Mouse (Mus musculus) C2C12 (cell line): ENCODE data around the gene Eef1akmt2. TPM values are rescaled to one million over a fixed set of nuclear protein-coding genes. Genes with fewer than 3 reads are reported as not detected.
A peak's percentile ranks its signal among the peaks of the same experiment; 100 is the strongest.

Experiments used
- H3K27me3 ChIP-seq: one replicate; pipeline ENCODE4 v1.6.1; 2011; ENCODE audit not compliant: control insufficient read depth, insufficient read depth, insufficient read length
- H3K36me3 ChIP-seq: one replicate; pipeline ENCODE4 v1.6.1; 2011; ENCODE audit not compliant: control insufficient read depth, insufficient read depth
- H3K4me3 ChIP-seq: one replicate; pipeline ENCODE4 v1.5.1; 2011; ENCODE audit warnings: mild to moderate bottlenecking, control low read depth; ENCODE audit not compliant: poor library complexity, insufficient read depth, severe bottlenecking
- H3K79me2 ChIP-seq: one replicate; pipeline ENCODE4 v1.6.1; 2011; ENCODE audit not compliant: control insufficient read depth, insufficient read depth
- H3K79me3 ChIP-seq: one replicate; pipeline ENCODE4 v1.6.1; 2011; ENCODE audit warnings: low read depth, control low read depth
- H3ac ChIP-seq: one replicate; pipeline ENCODE3; 2011; ENCODE audit warnings: low read depth; ENCODE audit not compliant: control insufficient read depth, insufficient read length
- CEBPB ChIP-seq: IDR thresholded peaks from one replicate; pipeline ENCODE4 v1.6.1; 2011; ENCODE audit warnings: low read depth, mild to moderate bottlenecking, control low read depth, moderate library complexity
- CTCF ChIP-seq: IDR thresholded peaks from one replicate; pipeline ENCODE4 v1.5.1; 2011; ENCODE audit not compliant: control insufficient read depth, insufficient read depth, insufficient read length
- FOSL1 ChIP-seq: IDR thresholded peaks from one replicate; pipeline ENCODE4 v1.8.0; 2011; ENCODE audit warnings: mild to moderate bottlenecking, low read length; ENCODE audit not compliant: poor library complexity, insufficient read depth, severe bottlenecking
- MAX ChIP-seq: IDR thresholded peaks from one replicate; pipeline ENCODE4 v1.6.1; 2011; ENCODE audit warnings: mild to moderate bottlenecking, control low read depth
- MYOD1 ChIP-seq: IDR thresholded peaks from one replicate; pipeline ENCODE4 v1.6.1; 2011; ENCODE audit warnings: low read depth; ENCODE audit not compliant: control insufficient read depth, insufficient read length
- MYOG ChIP-seq: IDR thresholded peaks from one replicate; pipeline ENCODE4 v1.6.1; 2011; ENCODE audit not compliant: control insufficient read depth, insufficient read length; ENCODE audit errors: extremely low read depth
- USF1 ChIP-seq: IDR thresholded peaks from one replicate; pipeline ENCODE4 v1.6.1; 2011; ENCODE audit warnings: low read depth, mild to moderate bottlenecking, control low read depth, moderate library complexity
- polyA plus RNA-seq: library from polyadenylated mRNA; unstranded; fragments of >200 nt; fragmentation: generic; extraction: Trizol; gene quantifications from one replicate; pipeline ENCODE4 v1.2.1, GENCODE M21; 2012; ENCODE audit warnings: missing spikeins

Eef1akmt2 gene
- polyA plus RNA-seq, 1 experiment: 17.1 TPM

DNA sequence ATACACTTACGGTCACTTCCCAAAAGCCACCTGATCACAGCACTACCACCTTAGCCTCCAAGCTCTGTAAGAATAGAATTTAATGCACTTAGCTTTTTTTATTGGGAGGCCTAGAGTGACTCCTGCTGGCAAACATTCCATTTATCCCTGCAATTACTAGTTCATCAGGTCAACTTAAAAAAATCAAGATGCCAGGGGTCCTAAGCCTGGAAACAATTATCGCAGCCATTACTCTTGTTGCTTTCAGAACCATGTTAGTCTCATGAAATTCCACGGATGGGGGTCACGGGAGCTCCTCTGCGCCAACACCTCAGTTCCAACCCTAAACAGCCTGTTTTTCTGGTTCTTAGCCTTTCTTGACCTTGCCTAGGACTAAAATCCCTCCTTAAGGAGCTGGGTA lies 37.4 kb downstream of the Eef1akmt2 start:
- H3K4me3 ChIP-seq: no peak overlapping the region
- TF ChIP-seq MYOD1 (no peak), MYOG (no peak), CEBPB (no peak), USF1 (no peak), CTCF (no peak), FOSL1 (no peak), MAX (no peak)

DNA sequence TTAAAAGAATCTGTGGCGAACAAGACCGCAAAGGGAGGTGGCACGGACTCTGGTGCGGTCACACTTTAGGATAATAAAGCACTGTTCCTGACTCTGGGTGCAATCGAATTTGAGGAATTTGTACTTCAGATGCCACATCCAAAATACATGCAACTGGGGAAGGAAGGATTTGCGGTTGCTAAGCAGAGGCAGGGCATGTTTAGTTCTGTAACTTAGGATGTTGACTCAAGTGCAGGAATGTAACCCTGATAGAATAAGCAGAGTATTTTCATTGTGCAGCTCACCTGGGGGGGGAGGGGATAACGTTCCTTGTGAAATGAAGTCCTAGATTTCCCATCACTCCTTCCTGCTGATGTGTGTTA lies 38.4 kb downstream of the Eef1akmt2 start:
- no peak for TF ChIP-seq MYOG
- TF ChIP-seq MYOD1: no peak
- TF ChIP-seq CEBPB: no peak
- no peak for TF ChIP-seq USF1
- TF ChIP-seq CTCF: no peak
- no peak for TF ChIP-seq FOSL1
- no peak for TF ChIP-seq MAX
- peak overlapping the region; percentile 32 for H3K4me3 ChIP-seq
- no peaks in the 10 kb centered on the region for H3K79me2 ChIP-seq
- H3K79me3 ChIP-seq: no peaks in the 10 kb centered on the region
- no peaks in the 10 kb centered on the region for H3K36me3 ChIP-seq
- H3ac ChIP-seq: peak overlapping the region; percentile 69
- no peaks in the 10 kb centered on the region for H3K27me3 ChIP-seq

More for the DNA sequence above, 37.4 kb downstream of the Eef1akmt2 start:
- Histone ChIP-seq H3K79me3 (no peaks in the 10 kb centered on the region), H3K79me2 (no peaks in the 10 kb centered on the region), H3ac (no peak overlapping the region), H3K36me3 (no peaks in the 10 kb centered on the region), H3K27me3 (no peaks in the 10 kb centered on the region)

- no peak for TF ChIP-seq FOSL1
- TF ChIP-seq CTCF: peak; percentile 55
- TF ChIP-seq MYOG: no peak
- TF ChIP-seq MYOD1: no peak
- no peak for TF ChIP-seq USF1
- peak; percentile 43 for TF ChIP-seq MAX
- no peak for TF ChIP-seq CEBPB
Measured at GRCm38 (mm10) chr7:132813416-132814088, 38.9 kb downstream of the Eef1akmt2 start, which contains the start of gene Fam53b. Fam53b (minus strand) TSS chr7:132813886.

DNA sequence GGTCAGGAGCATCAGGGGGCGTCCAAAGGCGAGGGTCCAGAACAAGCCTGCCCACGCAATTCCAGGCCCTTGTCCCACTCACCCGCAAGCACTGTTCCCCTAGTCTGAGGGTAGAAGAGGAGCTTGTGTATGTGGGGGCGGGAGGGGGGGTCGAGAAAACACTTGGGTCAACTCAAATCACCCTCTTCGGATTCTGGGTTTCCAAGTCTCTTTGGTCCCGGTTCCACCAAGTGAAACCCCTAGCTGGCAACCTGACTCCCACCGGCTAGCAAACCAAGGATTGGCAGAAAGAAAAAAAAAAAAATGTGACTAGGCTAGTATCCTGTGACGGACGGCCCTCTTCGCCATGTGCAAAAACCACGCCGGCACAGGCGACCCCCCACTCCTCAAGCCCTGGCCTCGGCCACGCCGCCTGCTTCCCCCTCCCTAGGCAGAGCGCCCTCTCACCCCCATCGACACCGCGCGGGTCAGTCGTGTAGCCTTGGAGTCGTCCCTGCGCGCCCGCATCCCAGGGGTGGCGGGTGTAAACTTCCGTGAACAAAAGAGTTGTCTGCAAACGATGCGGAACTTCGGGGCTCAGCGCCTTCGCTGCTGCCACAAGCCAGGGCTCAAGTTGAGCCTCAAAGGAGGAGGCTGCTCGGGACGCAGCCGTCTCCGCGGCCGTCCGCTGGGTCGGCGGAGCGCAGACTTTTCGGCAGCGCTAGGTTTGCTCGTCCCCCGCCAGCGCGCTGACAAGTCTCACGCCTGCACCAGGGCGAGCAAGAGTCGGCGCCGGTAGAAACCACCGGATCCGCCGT lies 39.7 kb downstream of the Eef1akmt2 start:
- Histone ChIP-seq H3K36me3 (no peaks in the 10 kb centered on the region), H3K27me3 (no peaks in the 10 kb centered on the region), H3K79me3 (no peaks in the 10 kb centered on the region), H3K79me2 (no peaks in the 10 kb centered on the region), H3ac (peak overlapping the region; percentile 69), H3K4me3 (peak overlapping the region; percentile 32)
- TF ChIP-seq CTCF (no peak), USF1 (no peak), MYOD1 (no peak), MAX (no peak), MYOG (no peak), CEBPB (no peak), FOSL1 (no peak)

More at GRCm38 (mm10) chr7:132813416-132814088, 38.9 kb downstream of the Eef1akmt2 start, which contains the start of gene Fam53b:
- H3ac ChIP-seq: peak within 1 kb of the TSS; percentile 69
- peak within 1 kb of the TSS; percentile 32 for H3K4me3 ChIP-seq
- no peaks in the 10 kb centered on the region for H3K79me2 ChIP-seq
- H3K27me3 ChIP-seq: no peaks in the 10 kb centered on the region
- no peaks in the 10 kb centered on the region for H3K36me3 ChIP-seq
- H3K79me3 ChIP-seq: no peaks in the 10 kb centered on the region

DNA sequence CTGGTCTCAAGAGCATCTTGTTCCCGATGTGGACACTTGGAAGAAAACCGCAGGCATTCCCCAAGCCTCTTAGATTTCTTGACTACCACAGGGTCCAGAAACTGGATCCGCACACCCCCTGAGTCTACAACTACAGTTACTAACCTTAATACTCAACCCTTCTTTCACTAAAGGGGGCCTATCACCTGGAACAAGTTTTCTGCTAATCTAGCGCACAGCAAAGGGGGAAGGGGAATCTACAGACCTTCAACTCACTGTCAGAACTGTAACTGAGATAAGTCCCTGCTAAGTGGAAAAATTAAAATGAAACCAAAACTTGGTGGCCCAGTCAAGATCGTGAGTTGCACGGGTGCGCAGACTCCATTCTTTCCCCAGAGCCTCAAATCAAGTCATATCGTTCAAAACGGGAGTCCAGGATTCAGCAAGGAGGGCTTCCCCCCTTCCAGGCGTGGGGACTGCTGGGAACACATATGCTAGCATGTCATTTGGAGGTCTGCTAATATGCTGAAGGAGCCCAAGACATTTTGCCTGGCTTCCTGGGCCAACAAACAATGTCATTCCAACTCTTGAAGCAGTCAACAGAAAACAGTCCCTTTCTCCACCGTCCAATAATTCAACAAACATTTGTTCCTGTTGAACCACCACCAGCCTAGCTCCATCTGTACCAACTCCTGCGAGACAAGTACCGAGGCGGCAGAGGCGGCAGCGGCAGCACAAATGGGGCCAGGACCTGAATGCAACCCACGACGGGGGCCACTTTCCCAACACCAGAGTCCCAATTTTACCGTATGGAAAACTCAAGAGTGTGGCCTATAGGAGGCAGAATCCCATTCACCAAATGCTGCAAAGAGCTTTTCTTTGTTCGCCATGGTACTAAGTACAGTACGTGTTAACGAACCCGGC lies 40.5 kb downstream of the Eef1akmt2 start:
- Histone ChIP-seq H3K27me3 (no peaks in the 10 kb centered on the region), H3K79me2 (no peaks in the 10 kb centered on the region), H3K79me3 (no peaks in the 10 kb centered on the region), H3K4me3 (no peak overlapping the region), H3K36me3 (no peaks in the 10 kb centered on the region), H3ac (peak overlapping the region; percentile 19)
- TF ChIP-seq CTCF (no peak), MYOD1 (no peak), MYOG (no peak), FOSL1 (no peak), MAX (no peak), USF1 (no peak), CEBPB (no peak)
